Mouse (Mus musculus) brain, embryonic 14.5 days (tissue): ENCODE measurements around the gene Zbtb34. TPM values are rescaled to one million over a fixed set of nuclear protein-coding genes. Genes with fewer than 3 reads are reported as not detected.

ENCODE experiments used
- DNase-seq: peaks from one replicate; pipeline ENCODE4 v3.0.0-alpha.2; 2011; ENCODE audit warnings: low read depth
- CTCF ChIP-seq: fragments of 200-500 bp; IDR thresholded peaks from 2 replicates; pipeline ENCODE4 v1.5.1; 2012; ENCODE audit warnings: inconsistent platforms, mild to moderate bottlenecking, moderate library complexity, borderline replicate concordance; ENCODE audit not compliant: insufficient read depth, insufficient read length; ENCODE audit errors: extremely low read depth
- POLR2A ChIP-seq: fragments of 200-500 bp; IDR thresholded peaks from 2 replicates; pipeline ENCODE4 v1.6.1; 2012; ENCODE audit warnings: mild to moderate bottlenecking, inconsistent platforms, borderline replicate concordance; ENCODE audit not compliant: poor library complexity, insufficient read depth, insufficient read length, severe bottlenecking; ENCODE audit errors: extremely low read depth
- polyA plus RNA-seq: library from polyadenylated mRNA; depleted of rRNA; stranded (reverse); fragments of >200 nt; gene quantifications from 2 replicates; pipeline ENCODE4 v1.2.3, GENCODE M21; 2012

Zbtb34 gene
- polyA plus RNA-seq, 1 experiment, result 30.8 TPM

GRCm38 (mm10) chr2:33417454-33417853 is 13.7 kb downstream of the Zbtb34 start:
- DNase-seq, result no peak
- no peak for TF ChIP-seq POLR2A
- TF ChIP-seq CTCF, result no peak

GRCm38 (mm10) chr2:33414019-33414418 is 17.1 kb downstream of the Zbtb34 start:
- TF ChIP-seq POLR2A, result no peak
- no peak for TF ChIP-seq CTCF
- DNase-seq, result no peak

GRCm38 (mm10) chr2:33412111-33412510 is 19.0 kb downstream of the Zbtb34 start:
- DNase-seq, result no peak
- no peak for TF ChIP-seq POLR2A
- TF ChIP-seq CTCF, result no peak

- DNase-seq, result no peak
- no peak for TF ChIP-seq POLR2A
- TF ChIP-seq CTCF, result no peak
Observed at GRCm38 (mm10) chr2:33403511-33404003, 27.6 kb downstream of the Zbtb34 start.

- TF ChIP-seq CTCF (no peak), POLR2A (no peak)
- DNase-seq, result no peak
Observed at GRCm38 (mm10) chr2:33402638-33403037, 28.5 kb downstream of the Zbtb34 start.

- DNase-seq, result peak; percentile 81
- TF ChIP-seq CTCF, result peak; percentile 81
- no peak for TF ChIP-seq POLR2A
Observed at GRCm38 (mm10) chr2:33402236-33402635, 28.9 kb downstream of the Zbtb34 start.

GRCm38 (mm10) chr2:33401217-33401616 is 29.9 kb downstream of the Zbtb34 start:
- DNase-seq, result peak; percentile 31
- TF ChIP-seq CTCF (peak; percentile 30; the same call in 1 of the 2 replicates), POLR2A (no peak)

- no peak for DNase-seq
- no peak for TF ChIP-seq CTCF
- no peak for TF ChIP-seq POLR2A
Observed at GRCm38 (mm10) chr2:33400541-33400940, 30.6 kb downstream of the Zbtb34 start.

GRCm38 (mm10) chr2:33399091-33399490 is 32.0 kb downstream of the Zbtb34 start:
- no peak for DNase-seq
- TF ChIP-seq CTCF, result no peak
- no peak for TF ChIP-seq POLR2A

- no peak for DNase-seq
Observed at GRCm38 (mm10) chr2:33397036-33397435, 34.1 kb downstream of the Zbtb34 start.

GRCm38 (mm10) chr2:33395053-33395452 is 36.1 kb downstream of the Zbtb34 start:
- no peak for DNase-seq
- TF ChIP-seq POLR2A (no peak), CTCF (no peak)

More at GRCm38 (mm10) chr2:33397036-33397435, 34.1 kb downstream of the Zbtb34 start:
- TF ChIP-seq POLR2A (no peak), CTCF (no peak)

- DNase-seq, result peak; percentile 95
- TF ChIP-seq POLR2A (no peak), CTCF (no peak)
Observed at GRCm38 (mm10) chr2:33393951-33394635, 37.0 kb downstream of the Zbtb34 start.

GRCm38 (mm10) chr2:33393021-33393420 is 38.1 kb downstream of the Zbtb34 start:
- no peak for DNase-seq
- no peak for TF ChIP-seq POLR2A
- no peak for TF ChIP-seq CTCF
